Mouse (Mus musculus): ENCODE results near the gene 2810006K23Rik.
"Not testable (repeated sequence)": the region's sequence is repeated elsewhere in the genome, so short reads cannot be mapped to it uniquely, and the experiment has no call there.

- peak; percentile 1 for TF ChIP-seq CTCF (IDR thresholded peaks at IDR 0.05; ENCODE audit: control insufficient read depth, insufficient read depth, insufficient read length)
- not testable (repeated sequence) for TF ChIP-seq USF1 (IDR thresholded peaks at IDR 0.05; ENCODE audit: low read depth); MYOG (IDR thresholded peaks at IDR 0.05; ENCODE audit: control insufficient read depth, extremely low read depth, insufficient read length); MYOD1 (IDR thresholded peaks at IDR 0.05; ENCODE audit: control insufficient read depth, insufficient read length, low read depth); MAX (IDR thresholded peaks at IDR 0.05); FOSL1 (IDR thresholded peaks at IDR 0.05; ENCODE audit: insufficient read depth, low read length, poor library complexity, severe bottlenecking); CEBPB (IDR thresholded peaks at IDR 0.05; ENCODE audit: low read depth)
Observed at GRCm38 (mm10) chr5:124299307-124299706, 28.6 kb upstream of the 2810006K23Rik start.
